ENCODE assay signal across 9 mouse cellular contexts in genomic region chr13:41302716-41303115, GRCm38 (mm10). TPM values are rescaled to one million over a fixed set of nuclear protein-coding genes. Genes with fewer than 3 reads are reported as not detected.
A peak's percentile ranks its signal among the peaks of the same experiment; 100 is the strongest.
DNase-seq lines count a peak whose midpoint lies in the region; ATAC-seq and TF ChIP-seq lines count a peak whose summit lies in the region.
"Had no signal": no experiment of that assay in that cellular context is flagged by ENCODE, and none has a peak within 500 bp of the region (broad histone marks: within the 10 kb centered on the region; RNA-seq: fewer than 3 reads in every experiment).

No protein-coding gene starts in this region.

- WGBS in large intestine, adult 2 months, result 64% methylated on average over 10 of the region's 10 CpGs
- WGBS in lung, postnatal 0 days, result 68% methylated on average over 10 of the region's 10 CpGs

- no peak overlapping the region for H3K4me3 ChIP-seq in ES-Bruce4 (ENCODE audit: low read depth, low read length)
- H3K4me3 ChIP-seq in lung, postnatal 0 days (ENCODE audit: low read depth, low read length), result no peak overlapping the region
- H3K4me3 ChIP-seq: limb, embryonic 12.5 days had no signal

- ATAC-seq in lung, postnatal 0 days, result peak; percentile 31; the same call in 1 of the 2 replicates

- H3K36me3 ChIP-seq in ES-Bruce4 (ENCODE audit: control insufficient read depth, insufficient read depth, low read length, poor library complexity, severe bottlenecking), result no peaks in the 10 kb centered on the region
- no peaks in the 10 kb centered on the region for H3K36me3 ChIP-seq in lung, postnatal 0 days (ENCODE audit: insufficient read depth, low read length)
- H3K36me3 ChIP-seq: limb, embryonic 12.5 days had no signal

- H3K27ac ChIP-seq in ES-Bruce4 (ENCODE audit: insufficient read depth, low read length), result no peak overlapping the region
- H3K27ac ChIP-seq in lung, postnatal 0 days (ENCODE audit: low read length), result no peak overlapping the region
- H3K27ac ChIP-seq: limb, embryonic 12.5 days had no signal

- TF ChIP-seq POLR2A in ES-Bruce4 (IDR thresholded peaks at IDR 0.05; ENCODE audit: insufficient read depth, low read length), result no peak

- DNase-seq in 3T3-L1 (ENCODE audit: low read depth, low spot score), result peak; percentile 77
- peak; percentile 14 for DNase-seq in cerebellum, adult 11-12 months
- DNase-seq in gastrocnemius, adult 18-20 months (ENCODE audit: low spot score), result peak; percentile 83
- peak; percentile 64 for DNase-seq in large intestine, adult 2 months (ENCODE audit: low read depth, low spot score)
- DNase-seq in lung, postnatal 0 days (ENCODE audit: low spot score), result peak; percentile 86
- peak; percentile 37 to 49 for DNase-seq in right cerebral cortex, postnatal 36 days (ENCODE audit: low spot score in 2 of 2)
- DNase-seq in urinary bladder, postnatal 4 days (ENCODE audit: low spot score in 2 of 2), result peak; percentile 57 to 84

- H3K27me3 ChIP-seq in ES-Bruce4 (ENCODE audit: control insufficient read depth, insufficient read depth, low read length, poor library complexity, severe bottlenecking), result no peaks in the 10 kb centered on the region
- H3K27me3 ChIP-seq in lung, postnatal 0 days (replicated peaks; ENCODE audit: insufficient read depth, low read length), result no peaks in the 10 kb centered on the region
- H3K27me3 ChIP-seq: limb, embryonic 12.5 days had no signal

- no peak for TF ChIP-seq EP300 in ES-Bruce4 (IDR thresholded peaks at IDR 0.05; ENCODE audit: insufficient read depth, low read depth, low read length)
- peak; percentile 64 for TF ChIP-seq EP300 in lung, postnatal 0 days (IDR thresholded peaks at IDR 0.05)

- peak; percentile 56 for TF ChIP-seq CTCF in ES-Bruce4 (IDR thresholded peaks at IDR 0.05; ENCODE audit: low read depth, low read length)
- TF ChIP-seq CTCF in lung, postnatal 0 days (IDR thresholded peaks at IDR 0.05), result peak; percentile 91

- no peaks in the 10 kb centered on the region for H3K4me1 ChIP-seq in ES-Bruce4 (ENCODE audit: control insufficient read depth, insufficient read depth, low read length)
- no peaks in the 10 kb centered on the region; the same call in 1 of the 2 replicates for H3K4me1 ChIP-seq in lung, postnatal 0 days (ENCODE audit: insufficient read depth, low read depth, low read length)
- H3K4me1 ChIP-seq: limb, embryonic 12.5 days had no signal

- no peak overlapping the region for H3K4me2 ChIP-seq in lung, postnatal 0 days (replicated peaks; ENCODE audit: low read depth, low read length)
- H3K4me2 ChIP-seq: limb, embryonic 12.5 days had no signal

- no peak overlapping the region for H3K9ac ChIP-seq in ES-Bruce4 (ENCODE audit: low read depth, poor library complexity, severe bottlenecking)
- no peak overlapping the region for H3K9ac ChIP-seq in lung, postnatal 0 days (replicated peaks; ENCODE audit: low read depth)
- H3K9ac ChIP-seq: limb, embryonic 12.5 days had no signal

- H3K9me3 ChIP-seq in ES-Bruce4 (replicated peaks; ENCODE audit: control insufficient read depth, insufficient read depth, low read length, poor library complexity, severe bottlenecking), result no peaks in the 10 kb centered on the region
- no peaks in the 10 kb centered on the region for H3K9me3 ChIP-seq in lung, postnatal 0 days (ENCODE audit: low read length)
- H3K9me3 ChIP-seq: limb, embryonic 12.5 days had no signal

RNA-seq across cellular contexts. Expression of gene Gm17364, which starts 28.9 kb away (rescaled TPM):
- polyA plus RNA-seq in ES-Bruce4 (2011; ENCODE audit: insufficient read depth, insufficient read length, low read depth, missing spikeins), result not detected in 2 replicates
- not detected for total RNA-seq in gastrocnemius, adult 18-20 months (2021)
- polyA plus RNA-seq in large intestine, adult 2 months (2012; rRNA removed), result not detected in 2 replicates
- polyA plus RNA-seq in lung, postnatal 0 days (2015; fragmentation: Nextera tagmentation; extraction: Ambion mirVana), result not detected in 2 replicates
- polyA plus RNA-seq: limb, embryonic 12.5 days had no signal

RNA-seq across cellular contexts. Expression of gene Smim13, which starts 53.1 kb away (rescaled TPM):
- 6.3 and 8.4 TPM in 2 replicates for polyA plus RNA-seq in ES-Bruce4 (2011; ENCODE audit: insufficient read depth, insufficient read length, low read depth, missing spikeins)
- total RNA-seq in gastrocnemius, adult 18-20 months (2021), result 10 to 100 TPM; 37.3 to 37.5 TPM
- polyA plus RNA-seq in large intestine, adult 2 months (2012; rRNA removed), result 2.7 and 3.0 TPM in 2 replicates
- polyA plus RNA-seq in lung, postnatal 0 days (2015; fragmentation: Nextera tagmentation; extraction: Ambion mirVana), result 8.2 and 9.0 TPM in 2 replicates

Comparison
In these comparisons a context has a peak if more than half of its experiments do, and no peak if none do; other contexts are left out.
1. DNase-seq: peak in every context shown above with its lines; median percentile 86 in lung, postnatal 0 days; 83 in gastrocnemius, adult 18-20 months; 77 in 3T3-L1; 70 in urinary bladder, postnatal 4 days; 64 in large intestine, adult 2 months; 43 in right cerebral cortex, postnatal 36 days; 14 in cerebellum, adult 11-12 months.